Mouse (Mus musculus) liver, adult 2 months (tissue): ENCODE results near the gene Tulp3. TPM values are rescaled to one million over a fixed set of nuclear protein-coding genes. Genes with fewer than 3 reads are reported as not detected.
"Not testable (repeated sequence)": the region's sequence is repeated elsewhere in the genome, so short reads cannot be mapped to it uniquely, and the experiment has no call there.

Source experiments
- DNase-seq: peaks from one replicate; pipeline ENCODE4 v3.0.0-alpha.2; 2011; ENCODE audit warnings: low read depth, low spot score; ENCODE audit errors: extremely low read depth
- H3K27ac ChIP-seq: fragments of 200-500 bp; replicated peaks from 2 replicates; pipeline ENCODE4 v1.5.1; 2012; ENCODE audit warnings: low read depth, mild to moderate bottlenecking, control low read depth, inconsistent platforms, low read length; ENCODE audit not compliant: insufficient read depth
- H3K27me3 ChIP-seq: fragments of 200-500 bp; 2 replicates; pipeline ENCODE4 v1.6.1; 2012; ENCODE audit warnings: mild to moderate bottlenecking, moderate library complexity, low read length, inconsistent platforms; ENCODE audit not compliant: control insufficient read depth, insufficient read depth
- H3K36me3 ChIP-seq: fragments of 200-500 bp; 2 replicates; pipeline ENCODE4 v1.6.1; 2012; ENCODE audit warnings: low read length, inconsistent platforms; ENCODE audit not compliant: control insufficient read depth, insufficient read depth
- H3K4me1 ChIP-seq: fragments of 200-500 bp; 2 replicates; pipeline ENCODE4 v1.6.1; 2011; ENCODE audit warnings: low read length; ENCODE audit not compliant: control insufficient read depth, insufficient read depth
- H3K4me3 ChIP-seq: fragments of 200-500 bp; 2 replicates; pipeline ENCODE4 v1.5.1; 2011; ENCODE audit warnings: low read depth, mild to moderate bottlenecking, control low read depth, low read length, moderate library complexity; ENCODE audit not compliant: insufficient read depth
- H3K79me2 ChIP-seq: fragments of 200-500 bp; 2 replicates; pipeline ENCODE4 v1.6.1; 2012; ENCODE audit warnings: inconsistent platforms, mild to moderate bottlenecking, low read length, moderate library complexity; ENCODE audit not compliant: control insufficient read depth, insufficient read depth
- H3K9ac ChIP-seq: fragments of 200-500 bp; 2 replicates; pipeline ENCODE4 v1.6.1; 2012; ENCODE audit warnings: low read depth, mild to moderate bottlenecking, control low read depth, inconsistent platforms, low read length
- CTCF ChIP-seq: fragments of 200-500 bp; IDR thresholded peaks from 2 replicates; pipeline ENCODE4 v1.5.1; 2011; ENCODE audit warnings: low read depth, low read length, control low read depth
- POLR2A ChIP-seq: fragments of 200-500 bp; IDR thresholded peaks from 2 replicates; pipeline ENCODE4 v1.6.1; 2011; ENCODE audit warnings: low read length, control low read depth; ENCODE audit not compliant: insufficient read depth; ENCODE audit errors: extremely low read depth
- WGBS: fragments of 180-500 bp; shearing (Covaris S2); methylation state at CpG from one replicate; pipeline ENCODE4 v1.1.7; 2018; 5-methylcytosine and 5-hydroxymethylcytosine counted together
- polyA plus RNA-seq: library from polyadenylated mRNA; depleted of rRNA; stranded (reverse); fragments of >200 nt; gene quantifications from 2 replicates; pipeline ENCODE4 v1.2.3, GENCODE M21; 2012
- total RNA-seq: library from RNA; depleted of rRNA; stranded (reverse); fragments of >200 nt; gene quantifications from 2 replicates; pipeline ENCODE4 v1.2.3, GENCODE M21; 2014

Gene Tulp3
- total and polyA plus RNA-seq, 2 experiments = 0.74 to 0.92 TPM

- peaks cover 14% of the 10 kb centered on the region for H3K27me3 ChIP-seq
- DNase-seq = peak; percentile 14
- H3K36me3 ChIP-seq = no peaks in the 10 kb centered on the region
- WGBS = 27% methylated on average over 4 of the region's 4 CpGs
- no peaks in the 10 kb centered on the region for H3K4me1 ChIP-seq
- no peaks in the 10 kb centered on the region for H3K79me2 ChIP-seq
- no peak overlapping the region for H3K27ac ChIP-seq
- TF ChIP-seq POLR2A (no peak), CTCF (no peak)
- no peak overlapping the region for H3K4me3 ChIP-seq
- H3K9ac ChIP-seq = no peak overlapping the region
Observed at GRCm38 (mm10) chr6:128304801-128305200, 50.9 kb downstream of the Tulp3 start.

- H3K4me3 ChIP-seq, H3K79me2 ChIP-seq, H3K27ac ChIP-seq, H3K9ac ChIP-seq, H3K4me1 ChIP-seq, DNase-seq, H3K36me3 ChIP-seq: not testable (repeated sequence)
- peak; percentile 10; the same call in 1 of the 2 replicates for TF ChIP-seq CTCF
- WGBS = 85% methylated on average over 3 of the region's 3 CpGs
- peaks cover 14% of the 10 kb centered on the region for H3K27me3 ChIP-seq
Observed at GRCm38 (mm10) chr6:128302640-128303039, 53.0 kb downstream of the Tulp3 start.

GRCm38 (mm10) chr6:128301891-128302290 lies 53.8 kb downstream of the Tulp3 start:
- Histone ChIP-seq H3K4me3 (no peak overlapping the region), H3K9ac (no peak overlapping the region), H3K4me1 (no peaks in the 10 kb centered on the region), H3K27ac (no peak overlapping the region), H3K27me3 (peaks cover 14% of the 10 kb centered on the region), H3K79me2 (no peaks in the 10 kb centered on the region), H3K36me3 (no peaks in the 10 kb centered on the region)
- TF ChIP-seq CTCF = no peak
- no peak for TF ChIP-seq POLR2A
- 93% methylated on average over 3 of the region's 3 CpGs for WGBS
- no peak for DNase-seq

GRCm38 (mm10) chr6:128301458-128301857 lies 54.2 kb downstream of the Tulp3 start:
- DNase-seq = no peak
- Histone ChIP-seq H3K4me1 (no peaks in the 10 kb centered on the region), H3K9ac (no peak overlapping the region), H3K36me3 (no peaks in the 10 kb centered on the region), H3K4me3 (no peak overlapping the region), H3K79me2 (no peaks in the 10 kb centered on the region), H3K27ac (no peak overlapping the region), H3K27me3 (peaks cover 14% of the 10 kb centered on the region)
- WGBS = 52% methylated on average over 11 of the region's 11 CpGs
- no peak for TF ChIP-seq POLR2A
- no peak for TF ChIP-seq CTCF

GRCm38 (mm10) chr6:128300134-128301001 lies 55.3 kb downstream of the Tulp3 start, which contains the start of gene Tead4:
Gene Tead4 (minus strand): TSS chr6:128300823.
- DNase-seq = peak; percentile 14

More at GRCm38 (mm10) chr6:128300134-128301001, 55.3 kb downstream of the Tulp3 start, which contains the start of gene Tead4:
- Histone ChIP-seq H3K36me3 (no peaks in the 10 kb centered on the region), H3K27ac (peak within 1 kb of the TSS; percentile 40; the same call in 1 of the 2 replicates), H3K4me3 (peak within 1 kb of the TSS; percentile 76), H3K4me1 (no peaks in the 10 kb centered on the region), H3K27me3 (peaks cover 14% of the 10 kb centered on the region), H3K79me2 (no peaks in the 10 kb centered on the region), H3K9ac (peak within 1 kb of the TSS; percentile 75)
- TF ChIP-seq CTCF = no peak
- TF ChIP-seq POLR2A = 0 out of 2 replicates have a peak, but pooled peaks have one; percentile 27
- WGBS = 1% methylated on average over 80 of the region's 81 CpGs
